12 mouse cellular contexts compared by ENCODE assay signal in the genomic region with DNA sequence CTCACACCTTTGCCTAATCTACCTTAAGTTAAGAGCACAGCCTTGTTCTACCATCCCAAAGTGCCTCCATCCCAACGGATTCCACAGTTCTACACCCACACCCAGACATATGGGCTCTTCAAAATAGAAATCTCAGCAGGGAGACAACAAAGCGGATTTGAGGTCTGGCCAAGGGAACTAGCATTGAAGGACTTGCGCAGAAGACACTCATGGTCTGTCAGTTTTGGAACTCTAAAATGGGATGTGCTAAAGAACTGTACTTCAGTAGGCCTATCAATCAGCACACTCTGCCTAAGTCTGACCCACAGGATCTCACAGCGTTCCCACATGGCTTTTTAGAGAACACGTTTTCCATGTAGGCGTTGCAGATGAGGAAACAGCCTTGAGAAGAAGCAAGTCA. TPM values are rescaled to one million over a fixed set of nuclear protein-coding genes. Genes with fewer than 3 reads are reported as not detected.
DNase-seq lines count a peak whose midpoint lies in the region; ATAC-seq lines count a peak whose summit lies in the region.
"Had no signal": no experiment of that assay in that cellular context is flagged by ENCODE, and none has a peak within 500 bp of the region (broad histone marks: within the 10 kb centered on the region; RNA-seq: fewer than 3 reads in every experiment).

No protein-coding gene starts in this region.

- DNase-seq in layer of hippocampus, adult 18-20 months (ENCODE audit: low spot score in 2 of 2), result peak; percentile 72 to 86
- no peak for DNase-seq in layer of hippocampus, postnatal 10 days (ENCODE audit: low spot score in 2 of 2)
- peak; percentile 37 to 56 for DNase-seq in layer of hippocampus, postnatal 36 days
- peak; percentile 96 for DNase-seq in telencephalon, adult 2 months (ENCODE audit: low read depth, low spot score)
- no peak for DNase-seq in gastrocnemius, adult 18-20 months (ENCODE audit: low spot score)
- DNase-seq: adrenal gland, postnatal 10 days; heart, postnatal 4 days; liver, embryonic 13.5 days; thymus, postnatal 36 days had no signal

- ATAC-seq in frontal cortex, adult (ENCODE audit: low TSS enrichment), result peak; percentile 93
- ATAC-seq in megakaryocyte-erythroid progenitor cell, adult 5-6 weeks (replicated peaks; ENCODE audit: low FRiP score, low TSS enrichment, poor library complexity, severe bottlenecking), result no peak
- ATAC-seq: lung, postnatal 0 days had no signal

RNA-seq across cellular contexts. Expression of a gene that starts 32.0 kb away (rescaled TPM):
- total RNA-seq in layer of hippocampus, adult 18-20 months (2021), result 100 to 1,000 TPM; 230 to 231 TPM
- 100 to 1,000 TPM; 170 to 176 TPM for total RNA-seq in layer of hippocampus, postnatal 10 days (2021)
- 100 to 1,000 TPM; 224 to 226 TPM for total RNA-seq in layer of hippocampus, postnatal 36 days (2021)
- total RNA-seq in megakaryocyte-erythroid progenitor cell, adult 5-6 weeks (2014; fragmentation: Nextera tagmentation), result 3.0 and 15.3 TPM in 2 replicates
- total RNA-seq in megakaryocyte-erythroid progenitor cell, adult 5-6 weeks (2017), result 2.3 and 8.0 TPM in 2 replicates
- 10 to 100 TPM; 58.6 to 61.0 TPM for total RNA-seq in gastrocnemius, adult 18-20 months (2021)

RNA-seq across cellular contexts. Expression of a gene that starts 43.5 kb away (rescaled TPM):
- 100 to 1,000 TPM; 160 to 170 TPM for total RNA-seq in layer of hippocampus, adult 18-20 months (2021)
- total RNA-seq in layer of hippocampus, postnatal 10 days (2021), result 100 to 1,000 TPM; 163 to 166 TPM
- total RNA-seq in layer of hippocampus, postnatal 36 days (2021), result 100 to 1,000 TPM; 162 to 163 TPM
- 58.7 and 83.3 TPM in 2 replicates for total RNA-seq in megakaryocyte-erythroid progenitor cell, adult 5-6 weeks (2014; fragmentation: Nextera tagmentation)
- total RNA-seq in megakaryocyte-erythroid progenitor cell, adult 5-6 weeks (2017), result 47.0 and 47.5 TPM in 2 replicates
- 100 to 1,000 TPM; 117 to 118 TPM for total RNA-seq in gastrocnemius, adult 18-20 months (2021)

RNA-seq across cellular contexts. Expression of a gene that starts 52.0 kb away (rescaled TPM):
- total RNA-seq in layer of hippocampus, adult 18-20 months (2021), result 100 to 1,000 TPM; 595 to 617 TPM
- total RNA-seq in layer of hippocampus, postnatal 10 days (2021), result 100 to 1,000 TPM; 743 to 783 TPM
- total RNA-seq in layer of hippocampus, postnatal 36 days (2021), result 100 to 1,000 TPM; 673 to 729 TPM
- 0.66 TPM in 1 of 2 replicates, not detected in the other for total RNA-seq in megakaryocyte-erythroid progenitor cell, adult 5-6 weeks (2014; fragmentation: Nextera tagmentation)
- not detected in 2 replicates for total RNA-seq in megakaryocyte-erythroid progenitor cell, adult 5-6 weeks (2017)
- total RNA-seq in gastrocnemius, adult 18-20 months (2021), result not detected

Comparison
In these comparisons a context has a peak if more than half of its experiments do, and no peak if none do; other contexts are left out.
1. DNase-seq: peak in layer of hippocampus, adult 18-20 months (2 of 2), layer of hippocampus, postnatal 36 days (2 of 2) and telencephalon, adult 2 months (single experiment); none in layer of hippocampus, postnatal 10 days (0 of 2) and gastrocnemius, adult 18-20 months (single experiment).
2. RNA of a gene that starts 52.0 kb away (total RNA-seq): 743 to 783 TPM in layer of hippocampus, postnatal 10 days, 673 to 729 TPM in layer of hippocampus, postnatal 36 days and 595 to 617 TPM in layer of hippocampus, adult 18-20 months; 0.66 TPM in megakaryocyte-erythroid progenitor cell, adult 5-6 weeks and not detected in gastrocnemius, adult 18-20 months; every median in the first group is over 100 times any median in the second.